Mouse (Mus musculus): ENCODE measurements around the gene Ttc28. TPM values are rescaled to one million over a fixed set of nuclear protein-coding genes. Genes with fewer than 3 reads are reported as not detected.

Ttc28 gene
- polyA plus RNA-seq, 1 experiment: 7.4 TPM

DNA sequence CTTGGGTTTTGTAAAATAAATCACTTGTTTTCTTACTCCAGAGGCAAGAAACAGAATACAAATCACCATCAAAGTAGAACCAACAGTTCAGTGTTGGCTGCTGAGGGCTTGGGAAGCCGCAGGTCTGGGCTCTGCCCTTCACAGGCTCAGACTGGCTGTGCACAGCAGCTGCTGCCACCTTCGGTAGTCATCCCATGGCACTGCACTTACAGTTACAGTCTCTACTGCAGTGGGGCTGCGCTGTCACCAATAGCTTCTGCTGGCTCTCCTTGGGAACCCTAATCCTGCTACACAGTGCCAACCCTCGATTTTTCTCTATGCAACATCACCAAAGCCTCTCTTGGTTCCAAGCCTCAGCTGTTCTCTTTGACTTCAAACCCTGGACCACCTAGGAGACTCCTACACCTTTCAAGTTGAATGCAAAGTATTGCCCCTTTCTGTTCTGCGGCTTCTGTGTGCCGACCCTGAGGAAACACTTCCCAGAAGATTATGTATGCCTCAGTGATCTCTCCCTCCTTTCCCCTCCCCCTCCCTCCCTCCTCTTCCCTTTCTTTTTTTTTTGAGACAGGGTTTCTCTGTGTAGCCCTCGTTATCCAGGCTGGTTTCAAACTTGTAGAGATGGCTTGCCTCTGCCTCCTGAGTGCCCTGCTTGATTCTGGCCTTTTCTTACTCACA is 17.6 kb downstream of the Ttc28 start:
- H3K27ac ChIP-seq (ENCODE audit: control insufficient read depth, insufficient read depth, low read depth, low read length, poor library complexity): no peak overlapping the region
- no peak for TF ChIP-seq CTCF (IDR thresholded peaks at IDR 0.05; ENCODE audit: control insufficient read depth, insufficient read depth, low read length)
- no peak for TF ChIP-seq POLR2A (IDR thresholded peaks at IDR 0.05; ENCODE audit: borderline replicate concordance, control insufficient read depth, low read depth, low read length)
- H3K4me1 ChIP-seq (ENCODE audit: control insufficient read depth, insufficient read depth, low read length): no peaks in the 10 kb centered on the region
- WGBS: 77% methylated on average over 7 of the region's 7 CpGs
- no peak overlapping the region for H3K4me3 ChIP-seq (replicated peaks; ENCODE audit: control insufficient read depth, low read depth, low read length)

DNA sequence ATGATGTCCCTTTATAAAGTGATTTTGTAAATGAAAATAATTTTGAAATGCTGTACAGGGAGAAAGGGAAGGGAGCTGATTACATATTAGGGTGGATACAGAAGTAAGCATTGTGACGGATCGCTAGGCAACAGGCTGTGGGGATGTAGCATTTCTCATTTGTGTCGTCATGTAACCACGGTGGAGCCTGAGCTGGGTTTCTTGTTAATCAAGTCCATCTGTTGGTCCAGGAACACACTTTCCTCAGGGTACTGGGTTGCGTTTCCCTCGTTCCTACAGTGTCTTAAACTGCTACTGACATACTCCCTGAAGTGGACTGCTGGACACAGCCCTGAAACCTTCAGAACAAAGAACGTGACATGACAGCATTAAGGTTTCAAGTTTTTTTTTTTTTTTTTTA is 18.6 kb downstream of the Ttc28 start:
- TF ChIP-seq CTCF (IDR thresholded peaks at IDR 0.05; ENCODE audit: control insufficient read depth, insufficient read depth, low read length) (no peak), POLR2A (IDR thresholded peaks at IDR 0.05; ENCODE audit: borderline replicate concordance, control insufficient read depth, low read depth, low read length) (no peak)
- no peaks in the 10 kb centered on the region for H3K4me1 ChIP-seq (ENCODE audit: control insufficient read depth, insufficient read depth, low read length)
- H3K27ac ChIP-seq (ENCODE audit: control insufficient read depth, insufficient read depth, low read depth, low read length, poor library complexity): no peak overlapping the region
- WGBS: 68% methylated on average over 7 of the region's 7 CpGs
- no peak overlapping the region for H3K4me3 ChIP-seq (replicated peaks; ENCODE audit: control insufficient read depth, low read depth, low read length)

DNA sequence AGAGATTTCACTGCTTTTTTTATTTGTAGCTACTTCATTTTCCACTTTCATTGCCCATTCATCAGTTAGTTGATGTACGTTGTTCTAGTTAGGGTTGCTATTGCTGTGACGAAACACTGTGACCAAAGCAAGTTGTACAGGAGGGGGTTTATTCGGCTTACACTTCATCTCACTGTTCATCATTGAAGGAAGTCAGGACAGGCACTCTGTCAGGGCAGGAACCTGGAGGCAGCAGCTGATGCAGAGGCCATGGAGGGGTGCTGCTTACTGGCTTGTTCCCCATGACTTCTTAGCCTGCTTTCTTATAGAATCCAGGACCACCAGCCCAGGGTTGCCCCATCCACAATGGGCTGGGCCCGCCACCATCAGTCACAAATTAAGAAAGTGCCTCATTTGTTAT is 19.2 kb downstream of the Ttc28 start:
- Histone ChIP-seq H3K4me3 (replicated peaks; ENCODE audit: control insufficient read depth, low read depth, low read length) (no peak overlapping the region), H3K27ac (ENCODE audit: control insufficient read depth, insufficient read depth, low read depth, low read length, poor library complexity) (no peak overlapping the region), H3K4me1 (ENCODE audit: control insufficient read depth, insufficient read depth, low read length) (no peaks in the 10 kb centered on the region)
- TF ChIP-seq POLR2A (IDR thresholded peaks at IDR 0.05; ENCODE audit: borderline replicate concordance, control insufficient read depth, low read depth, low read length) (no peak), CTCF (IDR thresholded peaks at IDR 0.05; ENCODE audit: control insufficient read depth, insufficient read depth, low read length) (no peak)
- 78% methylated on average over 4 of the region's 4 CpGs for WGBS

DNA sequence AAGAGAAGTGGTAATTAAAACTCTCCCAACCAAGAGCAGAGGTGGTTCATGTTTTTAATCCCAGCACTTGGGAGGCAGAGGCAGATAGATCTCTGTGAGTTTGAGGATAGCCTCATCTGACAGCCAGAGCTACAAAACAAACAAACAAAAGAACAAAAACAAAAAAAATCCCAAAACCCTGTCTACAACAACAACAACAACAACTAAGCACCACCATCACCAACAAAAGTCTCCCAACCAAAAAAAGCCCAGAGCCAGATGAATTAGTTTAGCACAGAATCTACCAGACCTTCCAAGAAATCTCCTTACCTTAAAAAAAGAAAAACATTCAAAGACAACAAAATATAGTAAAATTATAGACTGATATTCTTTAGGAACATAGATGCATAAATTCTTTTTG is 20.7 kb downstream of the Ttc28 start:
- Histone ChIP-seq H3K4me3 (replicated peaks; ENCODE audit: control insufficient read depth, low read depth, low read length) (no peak overlapping the region), H3K4me1 (ENCODE audit: control insufficient read depth, insufficient read depth, low read length) (no peaks in the 10 kb centered on the region), H3K27ac (ENCODE audit: control insufficient read depth, insufficient read depth, low read depth, low read length, poor library complexity) (no peak overlapping the region)
- TF ChIP-seq POLR2A (IDR thresholded peaks at IDR 0.05; ENCODE audit: borderline replicate concordance, control insufficient read depth, low read depth, low read length) (no peak), CTCF (IDR thresholded peaks at IDR 0.05; ENCODE audit: control insufficient read depth, insufficient read depth, low read length) (no peak)

DNA sequence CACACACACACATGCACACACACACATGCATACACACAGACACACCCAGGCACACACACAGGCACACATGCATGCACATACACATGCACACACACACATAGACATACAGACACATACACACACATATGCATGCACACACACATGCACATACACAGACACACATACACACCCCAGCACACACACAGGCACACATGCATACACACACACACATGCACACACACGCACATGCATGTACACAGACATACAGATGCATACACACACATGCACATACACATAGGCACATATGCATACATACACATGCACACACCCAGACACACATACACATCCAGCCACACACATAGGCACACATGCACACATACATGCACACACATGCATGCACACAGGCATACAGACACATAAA is 27.1 kb downstream of the Ttc28 start:
- Histone ChIP-seq H3K27ac (ENCODE audit: control insufficient read depth, insufficient read depth, low read depth, low read length, poor library complexity) (no peak overlapping the region), H3K4me3 (replicated peaks; ENCODE audit: control insufficient read depth, low read depth, low read length) (no peak overlapping the region), H3K4me1 (ENCODE audit: control insufficient read depth, insufficient read depth, low read length) (no peaks in the 10 kb centered on the region)
- no peak for TF ChIP-seq CTCF (IDR thresholded peaks at IDR 0.05; ENCODE audit: control insufficient read depth, insufficient read depth, low read length)
- TF ChIP-seq POLR2A (IDR thresholded peaks at IDR 0.05; ENCODE audit: borderline replicate concordance, control insufficient read depth, low read depth, low read length): no peak
- WGBS: 82% methylated on average over 1 of the region's 1 CpGs

DNA sequence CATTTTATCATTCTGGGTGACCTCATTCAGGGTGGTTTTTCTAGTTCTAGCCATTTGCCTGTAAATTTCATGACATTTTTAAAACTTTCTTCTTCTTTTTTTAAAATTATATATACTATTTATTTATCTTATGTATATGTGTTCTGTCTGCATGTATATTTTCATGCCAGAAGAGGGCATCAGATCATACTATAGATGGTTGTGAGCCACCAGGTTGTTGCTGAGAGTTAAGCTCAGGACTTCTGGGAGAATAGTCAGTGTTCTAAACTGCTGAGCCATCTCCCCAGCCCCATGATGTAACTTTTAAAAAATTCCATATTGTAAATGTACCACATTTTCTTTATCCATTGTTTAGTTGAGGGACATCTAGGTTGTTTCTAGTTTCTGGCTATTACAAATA is 29.3 kb downstream of the Ttc28 start:
- Histone ChIP-seq H3K27ac (ENCODE audit: control insufficient read depth, insufficient read depth, low read depth, low read length, poor library complexity) (no peak overlapping the region), H3K4me3 (replicated peaks; ENCODE audit: control insufficient read depth, low read depth, low read length) (no peak overlapping the region), H3K4me1 (ENCODE audit: control insufficient read depth, insufficient read depth, low read length) (no peaks in the 10 kb centered on the region)
- TF ChIP-seq CTCF (IDR thresholded peaks at IDR 0.05; ENCODE audit: control insufficient read depth, insufficient read depth, low read length) (no peak), POLR2A (IDR thresholded peaks at IDR 0.05; ENCODE audit: borderline replicate concordance, control insufficient read depth, low read depth, low read length) (no peak)

DNA sequence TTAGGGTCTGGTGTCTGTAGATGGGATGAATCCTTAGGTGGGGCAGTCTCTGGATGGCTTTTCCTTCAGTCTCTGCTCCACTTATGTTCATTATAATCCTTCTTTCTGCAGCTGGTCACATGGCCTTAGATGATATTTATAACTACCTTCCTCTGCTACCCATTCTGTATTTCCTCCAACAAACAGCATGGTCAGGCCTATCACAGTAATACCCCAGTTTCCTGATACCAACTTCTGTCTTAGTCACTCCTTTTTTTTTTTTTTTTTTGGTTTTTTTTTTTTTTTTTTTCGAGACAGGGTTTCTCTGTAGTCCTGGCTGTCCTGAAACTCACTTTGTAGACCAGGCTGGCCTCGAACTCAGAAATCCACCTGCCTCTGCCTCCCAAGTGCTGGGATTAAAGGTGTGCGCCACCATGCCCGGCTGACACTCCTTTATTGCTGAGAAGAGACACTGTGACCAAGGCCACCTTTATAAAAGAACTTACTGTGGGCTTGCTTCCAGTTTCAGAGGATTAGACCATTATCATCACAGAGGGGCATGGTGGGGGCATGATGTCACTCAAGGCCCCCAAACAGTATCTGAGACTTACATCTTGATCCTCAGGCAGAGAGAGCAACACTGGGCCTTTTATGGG is 30.5 kb downstream of the Ttc28 start:
- no peak overlapping the region for H3K27ac ChIP-seq (ENCODE audit: control insufficient read depth, insufficient read depth, low read depth, low read length, poor library complexity)
- TF ChIP-seq POLR2A (IDR thresholded peaks at IDR 0.05; ENCODE audit: borderline replicate concordance, control insufficient read depth, low read depth, low read length) (no peak), CTCF (IDR thresholded peaks at IDR 0.05; ENCODE audit: control insufficient read depth, insufficient read depth, low read length) (no peak)
- 63% methylated on average over 4 of the region's 4 CpGs for WGBS
- H3K4me3 ChIP-seq (replicated peaks; ENCODE audit: control insufficient read depth, low read depth, low read length): no peak overlapping the region
- no peaks in the 10 kb centered on the region for H3K4me1 ChIP-seq (ENCODE audit: control insufficient read depth, insufficient read depth, low read length)

DNA sequence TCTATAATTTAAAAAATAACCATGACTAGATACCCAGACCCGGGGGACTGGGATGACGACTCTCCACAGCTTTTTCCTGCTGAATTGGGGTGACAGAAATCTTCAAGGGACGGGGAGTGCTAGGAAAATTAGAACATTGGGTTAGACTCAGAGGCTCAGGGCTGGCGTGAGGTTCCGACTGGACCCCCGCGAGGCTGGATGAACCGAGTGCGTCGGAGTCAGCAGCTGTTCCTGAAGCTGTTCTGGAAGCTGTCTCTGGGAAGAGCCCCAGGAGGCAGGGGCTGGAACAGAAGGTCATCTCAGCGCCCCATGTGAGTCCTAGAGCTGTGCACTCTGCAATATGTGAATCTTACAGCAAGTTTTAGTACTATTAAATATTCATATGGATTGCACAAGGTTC is 35.3 kb downstream of the Ttc28 start:
- Histone ChIP-seq H3K4me3 (replicated peaks; ENCODE audit: control insufficient read depth, low read depth, low read length) (no peak overlapping the region), H3K27ac (ENCODE audit: control insufficient read depth, insufficient read depth, low read depth, low read length, poor library complexity) (no peak overlapping the region), H3K4me1 (ENCODE audit: control insufficient read depth, insufficient read depth, low read length) (no peaks in the 10 kb centered on the region)
- TF ChIP-seq POLR2A (IDR thresholded peaks at IDR 0.05; ENCODE audit: borderline replicate concordance, control insufficient read depth, low read depth, low read length) (no peak), CTCF (IDR thresholded peaks at IDR 0.05; ENCODE audit: control insufficient read depth, insufficient read depth, low read length) (no peak)
- 89% methylated on average over 11 of the region's 11 CpGs for WGBS
